ENCODE assay signal across 28 mouse cellular contexts in the genomic region with DNA sequence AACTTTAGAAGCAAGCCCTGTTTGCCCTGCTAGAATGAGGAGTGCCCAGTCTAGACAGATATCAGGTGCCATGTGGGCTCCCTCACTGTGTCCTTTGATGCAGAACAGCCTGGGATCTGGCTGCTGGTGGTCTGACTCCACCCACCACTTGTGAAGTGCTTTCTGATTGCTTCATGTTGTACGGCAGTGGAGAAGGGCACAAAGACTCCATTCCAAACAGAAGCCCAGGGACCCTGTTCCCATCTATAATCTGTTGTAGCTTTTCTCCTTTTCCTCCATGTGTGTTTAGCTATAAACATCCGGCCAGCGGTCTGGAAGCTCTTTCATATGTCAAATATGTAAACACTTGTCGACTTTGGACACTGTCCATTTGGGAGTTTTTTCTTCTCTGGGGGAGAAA. TPM values are rescaled to one million over a fixed set of nuclear protein-coding genes. Genes with fewer than 3 reads are reported as not detected.
DNase-seq lines count a peak whose midpoint lies in the region; ATAC-seq and TF ChIP-seq lines count a peak whose summit lies in the region.
"Had no signal": no experiment of that assay in that cellular context is flagged by ENCODE, and none has a peak within 500 bp of the region (broad histone marks: within the 10 kb centered on the region; RNA-seq: fewer than 3 reads in every experiment).

No protein-coding gene starts in this region.

- H3K9ac ChIP-seq in kidney, embryonic 15.5 days = no peak overlapping the region
- no peak overlapping the region for H3K9ac ChIP-seq in stomach, postnatal 0 days (ENCODE audit: low read length)
- H3K9ac ChIP-seq: forebrain, embryonic 12.5 days; heart, embryonic 13.5 days; midbrain, embryonic 15.5 days; neural tube, embryonic 15.5 days had no signal

- ATAC-seq in kidney, embryonic 15.5 days (replicated peaks; ENCODE audit: low FRiP score) = peak; percentile 79
- ATAC-seq in granulocyte monocyte progenitor cell, adult 5-6 weeks (replicated peaks; ENCODE audit: poor library complexity, severe bottlenecking) = peak; percentile 17; the same call in 1 of the 2 replicates
- peak; percentile 31; the same call in 1 of the 2 replicates for ATAC-seq in stomach, postnatal 0 days (ENCODE audit: low FRiP score, low TSS enrichment)
- ATAC-seq in monocyte, adult 5-6 weeks (replicated peaks; ENCODE audit: insufficient number of reproducible peaks, low FRiP score, low TSS enrichment, poor library complexity, severe bottlenecking) = no peak
- ATAC-seq: hindbrain, embryonic 16.5 days; midbrain, embryonic 15.5 days had no signal

- DNase-seq in kidney, postnatal 10 days = no peak
- peak; percentile 67 for DNase-seq in lung, postnatal 10 days
- no peak for DNase-seq in stomach, postnatal 0 days (ENCODE audit: low spot score)
- DNase-seq in adrenal gland, postnatal 14 days = no peak
- DNase-seq: cerebellum, adult 8-10 months; gastrocnemius, adult 2 months; heart, adult 18-20 months; heart, postnatal 36 days; kidney, adult 9 months; liver; right cerebral cortex, postnatal 14 days; spleen, adult 18-20 months; thymus, postnatal 14 days had no signal

- peak; percentile 54 for TF ChIP-seq EP300 in stomach, postnatal 0 days (optimal IDR thresholded peaks at IDR 0.05)

- H3K36me3 ChIP-seq in kidney, embryonic 15.5 days = peaks cover 91% of the 10 kb centered on the region
- H3K36me3 ChIP-seq in stomach, postnatal 0 days (ENCODE audit: control insufficient read depth, insufficient read depth, low read length) = peaks cover 25% of the 10 kb centered on the region

- WGBS in kidney, embryonic 15.5 days = 51% methylated on average over 4 of the region's 4 CpGs
- 31% methylated on average over 4 of the region's 4 CpGs for WGBS in stomach, postnatal 0 days

- H3K9me3 ChIP-seq in kidney, embryonic 15.5 days (replicated peaks) = no peaks in the 10 kb centered on the region
- H3K9me3 ChIP-seq in stomach, postnatal 0 days (ENCODE audit: control insufficient read depth, low read length) = no peaks in the 10 kb centered on the region
- H3K9me3 ChIP-seq: embryonic facial prominence, embryonic 10.5 days; forebrain, embryonic 12.5 days; heart, embryonic 13.5 days; midbrain, embryonic 15.5 days; neural tube, embryonic 15.5 days had no signal

- H3K4me3 ChIP-seq in kidney, embryonic 15.5 days (replicated peaks) = no peak overlapping the region
- no peak overlapping the region for H3K4me3 ChIP-seq in stomach, postnatal 0 days (ENCODE audit: low read depth, low read length)
- H3K4me3 ChIP-seq: embryonic facial prominence, embryonic 10.5 days; forebrain, embryonic 12.5 days; gastrocnemius, adult 2 months; heart, embryonic 13.5 days; midbrain, embryonic 15.5 days; neural tube, embryonic 15.5 days had no signal

- H3K4me2 ChIP-seq in kidney, embryonic 15.5 days = no peak overlapping the region
- no peak overlapping the region for H3K4me2 ChIP-seq in stomach, postnatal 0 days (replicated peaks; ENCODE audit: low read depth)
- H3K4me2 ChIP-seq: forebrain, embryonic 12.5 days; heart, embryonic 13.5 days; midbrain, embryonic 15.5 days; neural tube, embryonic 15.5 days had no signal

- no peaks in the 10 kb centered on the region for H3K27me3 ChIP-seq in kidney, embryonic 15.5 days
- no peaks in the 10 kb centered on the region for H3K27me3 ChIP-seq in stomach, postnatal 0 days (ENCODE audit: control insufficient read depth, insufficient read depth, low read length)
- H3K27me3 ChIP-seq: CH12.LX; forebrain, embryonic 12.5 days; heart, embryonic 13.5 days; midbrain, embryonic 15.5 days; neural tube, embryonic 15.5 days had no signal

- TF ChIP-seq CTCF in stomach, postnatal 0 days (IDR thresholded peaks at IDR 0.05; ENCODE audit: low read depth) = no peak

- 0 out of 2 replicates have a peak, but pooled peaks cover 13% of the 10 kb centered on the region for H3K4me1 ChIP-seq in kidney, embryonic 15.5 days
- H3K4me1 ChIP-seq in stomach, postnatal 0 days (replicated peaks; ENCODE audit: control insufficient read depth, insufficient read depth) = no peaks in the 10 kb centered on the region
- H3K4me1 ChIP-seq: embryonic facial prominence, embryonic 10.5 days; forebrain, embryonic 12.5 days; midbrain, embryonic 15.5 days; neural tube, embryonic 15.5 days had no signal

- no peak overlapping the region for H3K27ac ChIP-seq in kidney, embryonic 15.5 days
- H3K27ac ChIP-seq in stomach, postnatal 0 days (replicated peaks) = no peak overlapping the region; the same call in 1 of the 2 replicates
- H3K27ac ChIP-seq: embryonic facial prominence, embryonic 10.5 days; forebrain, embryonic 12.5 days; gastrocnemius, adult 2 months; heart, embryonic 13.5 days; midbrain, embryonic 15.5 days; neural tube, embryonic 15.5 days had no signal

RNA-seq across cellular contexts. Expression of a gene that starts 37.2 kb away (rescaled TPM):
- not detected in 2 replicates for polyA plus RNA-seq in kidney, embryonic 15.5 days (2015; fragmentation: Nextera tagmentation; extraction: Ambion mirVana)
- total RNA-seq in granulocyte monocyte progenitor cell, adult 5-6 weeks (2014; fragmentation: Nextera tagmentation) = not detected in 2 replicates
- total RNA-seq in granulocyte monocyte progenitor cell, adult 5-6 weeks (2017) = not detected in 2 replicates
- not detected in 2 replicates for polyA plus RNA-seq in stomach, postnatal 0 days (2015; fragmentation: Nextera tagmentation; extraction: Ambion mirVana)
- total RNA-seq in adrenal gland, postnatal 14 days (2021) = not detected in 2 replicates
- total RNA-seq in monocyte, adult 5-6 weeks (2017) = not detected in 3 replicates
- total RNA-seq: CH12.LX; common myeloid progenitor, adult 5-6 weeks; gastrocnemius, adult 2 months; heart, adult 18-20 months; heart, postnatal 36 days; left cerebral cortex, postnatal 36 days; megakaryocyte-erythroid progenitor cell, adult 5-6 weeks; MEL had no signal
- polyA plus RNA-seq: embryonic facial prominence, embryonic 10.5 days; forebrain, embryonic 12.5 days; heart, embryonic 13.5 days; liver, embryonic 16.5 days; neural tube, embryonic 15.5 days had no signal
